Mouse (Mus musculus) erythroblast, embryonic 14.5 days (primary cell): ENCODE measurements at regions not wholly inside any gene's neighbourhood (a gene's known extent, or its start where the extent isn't known, plus 50 kb on each side); places are given as distances from the start of the nearest gene placed in this dataset.

Experiments
- GATA1 ChIP-seq: IDR thresholded peaks from 2 replicates; pipeline ENCODE4 v1.6.1; 2012; ENCODE audit warnings: low read length, inconsistent platforms, mixed read lengths
- TAL1 ChIP-seq: IDR thresholded peaks from 3 replicates; pipeline ENCODE4 v1.6.1; 2012; ENCODE audit warnings: low read length, inconsistent platforms, mixed read lengths

- TF ChIP-seq GATA1 (no peak), TAL1 (no peak)
Observed at GRCm38 (mm10) chr14:24890856-24891255, 403.9 kb downstream of the Rps24 start.
